Mouse (Mus musculus): ENCODE results near the gene Gna15.
A peak's percentile ranks its signal among the peaks of the same experiment; 100 is the strongest.

DNA sequence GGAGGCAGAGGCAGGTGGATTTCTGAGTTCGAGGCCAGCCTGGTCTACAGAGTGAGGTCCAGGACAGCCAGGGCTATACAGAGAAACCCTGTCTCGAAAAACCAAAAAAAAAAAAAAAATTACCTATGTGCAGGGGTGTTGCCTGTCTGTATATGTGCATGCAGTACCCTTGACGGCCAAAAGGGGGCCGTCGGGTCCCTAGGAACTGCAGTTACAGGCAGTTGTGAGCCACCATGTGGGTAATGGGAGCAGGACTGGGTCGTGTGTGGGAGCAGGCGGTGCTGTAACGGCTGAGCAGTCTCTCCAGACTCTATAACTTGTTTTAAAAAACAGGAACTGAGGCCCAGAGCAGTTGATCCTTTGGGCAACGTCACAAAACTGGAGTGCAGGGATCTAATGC lies 40.0 kb downstream of the Gna15 start:
- TF ChIP-seq CTCF (IDR thresholded peaks at IDR 0.05; ENCODE audit: extremely low read depth, insufficient read depth, low read length) = peak; percentile 50
- no peak for TF ChIP-seq POLR2A (IDR thresholded peaks at IDR 0.05; ENCODE audit: extremely low read depth, insufficient read depth, low read length)

All from cortical plate, adult 2 months (tissue).